Mouse (Mus musculus) heart, postnatal 0 days (tissue): ENCODE measurements around the gene Efemp1.

ENCODE experiments used
- CTCF ChIP-seq: IDR thresholded peaks from 2 replicates; pipeline ENCODE4 v1.5.1; 2016; ENCODE audit warnings: antibody characterized with exemption, control low read depth, low read depth
- EP300 ChIP-seq: IDR thresholded peaks from 2 replicates; pipeline ENCODE4 v1.6.1; 2016; ENCODE audit warnings: antibody characterized with exemption, low read depth

DNA sequence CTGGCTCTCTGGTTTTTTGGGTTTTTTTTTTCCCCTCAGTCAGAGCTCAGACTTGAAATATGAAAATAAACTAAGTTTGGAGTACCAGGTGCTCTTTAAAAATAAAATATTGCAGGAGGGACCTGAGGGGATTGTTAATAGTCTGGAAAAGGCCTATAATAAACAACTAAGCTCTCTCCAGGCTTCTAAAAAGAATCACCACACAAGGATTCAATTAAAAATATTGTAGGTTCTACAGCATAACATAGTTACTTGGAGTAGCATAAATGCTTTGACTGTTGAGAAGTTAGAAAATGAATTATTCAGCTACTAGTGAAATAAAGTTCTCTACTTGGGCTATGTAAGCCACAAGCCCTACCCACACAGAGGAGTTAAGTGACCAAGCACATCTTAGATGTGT is 17.9 kb upstream of the Efemp1 start:
- TF ChIP-seq CTCF (no peak), EP300 (no peak)
